Mouse (Mus musculus) left cerebral cortex, adult 9 months (tissue): ENCODE results near the gene Cpsf4l.
"Not testable (repeated sequence)": the region's sequence is repeated elsewhere in the genome, so short reads cannot be mapped to it uniquely, and the experiment has no call there.

Source experiments
- DNase-seq, 2 experiments: peaks; one replicate each; pipeline ENCODE4 v3.0.0; 2022; ENCODE audit warnings: low spot score in 2 of 2

The Cpsf4l gene

DNA sequence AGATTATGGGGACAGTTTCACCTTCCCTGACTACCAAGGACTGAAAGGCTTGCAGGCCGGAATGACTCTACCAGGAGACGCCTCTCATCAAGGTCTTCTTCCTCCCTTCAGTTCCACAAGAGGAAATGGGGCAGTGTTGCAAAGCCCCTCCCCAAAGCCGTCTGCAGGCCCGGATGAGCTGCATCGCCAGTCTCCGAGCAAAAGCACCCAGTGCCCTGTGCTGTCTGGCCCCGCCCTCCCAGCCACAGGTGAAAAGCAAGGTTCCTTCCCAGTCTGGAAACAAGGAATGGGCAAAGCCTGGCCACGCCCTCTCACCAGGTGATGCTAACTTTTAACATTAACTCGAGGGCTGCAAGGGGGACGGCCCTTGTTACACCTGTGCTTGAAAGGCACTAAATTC is 43.2 kb downstream of the Cpsf4l start:
- DNase-seq: no peak

GRCm38 (mm10) chr11:113666205-113666604 is 43.6 kb downstream of the Cpsf4l start:
- no peak for DNase-seq

GRCm38 (mm10) chr11:113664279-113664678 is 45.5 kb downstream of the Cpsf4l start:
- DNase-seq: no peak

DNA sequence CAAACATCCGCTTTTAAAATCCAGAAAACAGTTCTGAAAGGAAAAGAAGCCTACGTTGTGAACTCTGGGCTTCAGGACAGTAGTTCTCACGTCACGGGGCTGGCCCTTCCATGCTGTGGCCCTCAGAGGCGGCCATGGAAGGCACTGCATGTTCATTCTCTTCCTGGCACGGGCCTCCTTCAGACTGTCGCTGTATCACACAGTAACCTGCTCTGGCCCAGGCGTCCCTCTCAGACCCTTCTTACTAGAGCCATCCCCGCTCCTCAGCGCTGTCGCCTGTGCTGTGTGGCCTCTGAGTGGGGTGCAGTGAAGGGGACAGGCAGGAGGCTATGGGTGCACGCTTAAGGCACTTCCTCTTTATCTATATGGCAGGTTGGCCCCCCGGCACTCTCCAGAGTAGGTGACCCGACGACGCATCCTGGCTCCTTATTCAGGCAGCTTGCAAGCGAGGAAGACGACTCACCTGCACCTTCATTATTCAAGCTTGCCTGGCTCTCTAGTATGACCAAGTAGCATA is 47.9 kb downstream of the Cpsf4l start:
- DNase-seq: no peak

DNA sequence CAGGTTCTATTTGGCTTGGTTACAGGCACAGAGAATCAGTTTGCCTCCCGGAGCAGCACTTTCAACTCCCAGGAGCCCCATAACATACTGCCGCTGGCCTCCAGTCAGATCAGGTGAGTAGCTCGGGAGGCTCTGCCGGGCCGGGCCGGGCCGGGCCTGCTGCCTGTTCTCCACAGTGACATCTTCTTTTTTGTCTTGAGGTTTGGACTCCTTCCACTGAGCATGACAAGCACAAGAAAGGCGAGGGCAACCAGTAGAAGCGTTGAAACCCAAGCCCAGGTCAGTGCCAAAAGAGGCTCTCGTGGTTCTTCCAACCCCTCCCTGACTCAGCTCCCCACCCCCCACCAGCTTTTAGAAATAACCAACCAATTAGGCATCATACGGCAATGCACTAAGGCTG is 48.9 kb downstream of the Cpsf4l start:
- DNase-seq: no peak

- DNase-seq: not testable (repeated sequence)
Measured at GRCm38 (mm10) chr11:113660213-113660612, 49.6 kb downstream of the Cpsf4l start.

GRCm38 (mm10) chr11:113658763-113659162 is 51.1 kb downstream of the Cpsf4l start:
- DNase-seq: no peak

GRCm38 (mm10) chr11:113658319-113658718 is 51.5 kb downstream of the Cpsf4l start:
- no peak for DNase-seq

GRCm38 (mm10) chr11:113657221-113657620 is 52.6 kb downstream of the Cpsf4l start:
- DNase-seq: no peak

DNA sequence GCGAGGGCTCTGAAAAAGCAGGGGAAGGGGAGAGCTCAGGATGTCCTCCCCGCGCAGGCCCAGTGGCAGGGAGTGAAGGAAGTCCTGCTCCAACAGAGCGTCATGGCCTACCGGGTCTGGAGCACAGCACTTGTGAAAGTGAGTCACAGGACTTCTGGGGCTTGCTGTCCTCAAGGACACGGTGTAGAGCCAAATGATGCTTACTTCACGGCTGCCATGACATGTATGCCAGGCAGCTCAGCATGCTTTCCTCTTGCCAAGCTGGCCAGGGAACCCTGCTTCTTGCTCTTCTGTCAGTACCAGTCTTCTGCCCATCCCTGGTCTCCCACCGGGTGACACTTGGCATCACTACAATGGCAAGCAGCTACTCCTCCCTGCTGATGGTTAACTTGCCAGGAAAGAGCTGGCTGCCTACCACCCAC is 53.3 kb downstream of the Cpsf4l start:
- DNase-seq: no peak

GRCm38 (mm10) chr11:113654561-113655270 is 55.1 kb downstream of the Cpsf4l start:
- peak in 1 of 2 experiments; percentile 60 for DNase-seq

- DNase-seq: no peak
Measured at GRCm38 (mm10) chr11:113654105-113654504, 55.7 kb downstream of the Cpsf4l start.

DNA sequence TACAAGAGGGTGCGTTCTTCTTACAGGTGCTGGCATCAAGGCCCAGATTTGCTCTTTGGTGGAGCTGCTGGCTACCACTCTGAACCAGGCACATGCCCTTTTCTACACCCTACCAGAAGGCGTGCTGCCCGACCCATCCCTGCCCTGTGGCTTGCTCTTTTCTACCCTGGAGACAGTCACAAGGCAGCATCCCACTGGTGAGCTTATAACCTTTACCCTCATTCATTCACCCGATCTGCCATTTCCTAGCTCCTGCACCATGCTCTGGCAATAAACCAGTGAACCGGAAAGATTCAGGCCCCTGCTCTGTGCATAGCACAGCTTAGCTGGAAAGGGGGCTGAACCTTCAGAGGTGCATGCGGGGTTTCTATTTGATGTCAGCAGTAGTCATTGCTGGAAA is 57.3 kb downstream of the Cpsf4l start:
- DNase-seq: no peak

- DNase-seq: no peak
Measured at GRCm38 (mm10) chr11:113651907-113652273, 57.9 kb downstream of the Cpsf4l start.

- DNase-seq: no peak
Measured at GRCm38 (mm10) chr11:113651206-113651906, 58.5 kb downstream of the Cpsf4l start.

- DNase-seq: peak in 1 of 2 experiments; percentile 50
Measured at GRCm38 (mm10) chr11:113649353-113650210, 60.2 kb downstream of the Cpsf4l start, which contains the start of gene Slc39a11. Gene Slc39a11 (minus strand): TSS chr11:113650079.

DNA sequence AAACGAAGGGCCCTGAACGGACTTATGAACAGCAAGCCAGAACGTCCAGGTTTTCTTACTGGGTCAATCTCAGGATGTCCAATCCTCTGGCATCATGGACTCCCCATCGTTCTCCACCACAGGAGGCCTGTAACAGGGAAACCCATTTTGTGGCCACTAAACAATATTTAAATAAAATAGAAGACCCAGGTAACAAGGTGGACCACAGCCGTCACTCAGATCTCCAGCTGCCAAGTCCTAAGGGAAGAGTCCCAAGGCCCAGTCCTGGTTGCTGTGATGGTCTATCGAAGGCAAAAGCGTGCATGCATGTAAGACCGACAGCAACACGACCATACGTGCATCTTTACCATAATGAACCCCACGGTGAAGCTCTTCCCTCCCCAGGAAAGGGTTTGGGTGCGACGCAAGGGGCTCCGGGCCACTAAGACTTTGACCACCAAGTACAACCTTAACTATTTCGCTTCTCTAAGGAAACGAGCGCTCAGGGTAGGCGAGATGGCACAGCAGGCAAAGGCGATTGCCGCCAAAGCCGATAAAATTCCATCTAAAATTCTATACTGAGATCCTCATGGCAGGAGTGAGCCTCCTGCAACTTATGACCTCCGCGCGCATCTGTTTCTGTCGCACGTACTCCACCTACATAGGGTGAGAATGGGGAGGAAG is 61.0 kb downstream of the Cpsf4l start, which contains the start of gene Cog1:
TSS of gene Cog1 (plus strand) at position 480 of the 663 bp plus-strand sequence.
- no peak for DNase-seq
